Mouse (Mus musculus) thymus, adult 2 months (tissue): ENCODE measurements around the gene Gm37240. TPM values are rescaled to one million over a fixed set of nuclear protein-coding genes. Genes with fewer than 3 reads are reported as not detected.

ENCODE experiments used
- DNase-seq: peaks from one replicate; pipeline ENCODE4 v3.0.0; 2021
- H3K27ac ChIP-seq: fragments of 200-500 bp; 2 replicates; pipeline ENCODE4 v1.5.1; 2012; ENCODE audit warnings: low read length, control low read depth; ENCODE audit not compliant: control insufficient read depth, insufficient read depth
- H3K27me3 ChIP-seq: fragments of 200-500 bp; 2 replicates; pipeline ENCODE4 v1.6.1; 2012; ENCODE audit warnings: mild to moderate bottlenecking, low read length, moderate library complexity, mixed read lengths; ENCODE audit not compliant: control insufficient read depth, insufficient read depth
- H3K36me3 ChIP-seq: fragments of 200-500 bp; 2 replicates; pipeline ENCODE4 v1.6.1; 2012; ENCODE audit warnings: mild to moderate bottlenecking, low read length, moderate library complexity; ENCODE audit not compliant: control insufficient read depth, insufficient read depth
- H3K4me1 ChIP-seq: fragments of 200-500 bp; replicated peaks from 2 replicates; pipeline ENCODE4 v1.6.1; 2012; ENCODE audit warnings: low read length; ENCODE audit not compliant: control insufficient read depth, insufficient read depth
- H3K4me3 ChIP-seq: fragments of 200-500 bp; 2 replicates; pipeline ENCODE4 v1.5.1; 2012; ENCODE audit warnings: mild to moderate bottlenecking, low read length, control low read depth, moderate library complexity; ENCODE audit not compliant: control insufficient read depth, insufficient read depth
- CTCF ChIP-seq: fragments of 200-500 bp; IDR thresholded peaks from 2 replicates; pipeline ENCODE4 v1.5.1; 2012; ENCODE audit warnings: mild to moderate bottlenecking, control low read depth, low read length, moderate library complexity, borderline replicate concordance; ENCODE audit not compliant: control insufficient read depth, poor library complexity, insufficient read depth; ENCODE audit errors: extremely low read depth
- POLR2A ChIP-seq: fragments of 200-500 bp; IDR thresholded peaks from 2 replicates; pipeline ENCODE4 v1.6.1; 2012; ENCODE audit warnings: mild to moderate bottlenecking, low read length, control low read depth, moderate library complexity; ENCODE audit not compliant: control insufficient read depth, poor library complexity, insufficient read depth; ENCODE audit errors: extremely low read depth
- WGBS: fragments of 180-500 bp; shearing (Covaris S2); methylation state at CpG from one replicate; pipeline ENCODE4 v1.1.7; 2018; 5-methylcytosine and 5-hydroxymethylcytosine counted together
- polyA plus RNA-seq: library from polyadenylated mRNA; depleted of rRNA; stranded (reverse); fragments of >200 nt; gene quantifications from 2 replicates; pipeline ENCODE4 v1.2.3, GENCODE M21; 2012

Gm37240 gene
- polyA plus RNA-seq, 1 experiment: 7.0 TPM

GRCm38 (mm10) chr3:85468995-85469394 is 418.3 kb downstream of the Gm37240 start:
- TF ChIP-seq POLR2A (no peak), CTCF (no peak)
- Histone ChIP-seq H3K27ac (no peak overlapping the region), H3K27me3 (no peaks in the 10 kb centered on the region), H3K36me3 (no peaks in the 10 kb centered on the region), H3K4me3 (no peak overlapping the region), H3K4me1 (no peaks in the 10 kb centered on the region)
- 78% methylated on average over 2 of the region's 2 CpGs for WGBS
- DNase-seq: no peak

- TF ChIP-seq POLR2A: no peak
- TF ChIP-seq CTCF: no peak
- no peak for DNase-seq
- H3K36me3 ChIP-seq: no peaks in the 10 kb centered on the region
- H3K4me1 ChIP-seq: no peaks in the 10 kb centered on the region
- 92% methylated on average over 10 of the region's 10 CpGs for WGBS
- H3K27me3 ChIP-seq: no peaks in the 10 kb centered on the region
- H3K4me3 ChIP-seq: no peak overlapping the region
- H3K27ac ChIP-seq: no peak overlapping the region
Observed at GRCm38 (mm10) chr3:85465283-85466025, 421.9 kb downstream of the Gm37240 start.

DNA sequence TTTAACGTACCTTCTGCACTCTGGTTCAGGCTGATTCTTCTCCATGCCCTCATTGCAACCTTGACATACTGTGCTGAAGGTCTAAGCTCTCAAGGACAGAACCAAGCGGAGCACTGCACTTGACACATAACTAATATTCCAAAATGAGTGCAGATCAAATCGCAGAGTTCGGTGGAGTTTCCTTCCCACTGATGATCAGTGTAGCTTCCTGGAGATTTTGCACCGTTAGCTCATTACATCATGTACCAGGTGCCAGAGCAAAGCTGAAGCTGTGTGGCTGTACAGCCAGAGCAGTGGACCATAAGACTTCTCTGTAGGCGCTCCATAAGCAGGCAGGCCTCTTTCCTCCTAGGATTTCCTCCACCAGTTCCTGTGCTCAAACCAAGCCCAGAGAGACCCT is 427.3 kb downstream of the Gm37240 start:
- Histone ChIP-seq H3K4me3 (no peak overlapping the region), H3K27me3 (no peaks in the 10 kb centered on the region), H3K4me1 (no peaks in the 10 kb centered on the region), H3K36me3 (no peaks in the 10 kb centered on the region), H3K27ac (no peak overlapping the region)
- no peak for DNase-seq
- 89% methylated on average over 6 of the region's 6 CpGs for WGBS
- TF ChIP-seq CTCF (no peak), POLR2A (no peak)

- WGBS: 84% methylated on average over 2 of the region's 2 CpGs
- DNase-seq: no peak
- Histone ChIP-seq H3K27me3 (no peaks in the 10 kb centered on the region), H3K36me3 (no peaks in the 10 kb centered on the region), H3K4me1 (no peaks in the 10 kb centered on the region), H3K4me3 (no peak overlapping the region), H3K27ac (no peak overlapping the region)
- TF ChIP-seq POLR2A (no peak), CTCF (no peak)
Observed at GRCm38 (mm10) chr3:85456983-85457382, 430.3 kb downstream of the Gm37240 start.

- WGBS: 5% methylated on average over 3 of the region's 3 CpGs
- no peak overlapping the region for H3K4me3 ChIP-seq
- no peak for TF ChIP-seq POLR2A
- no peaks in the 10 kb centered on the region for H3K27me3 ChIP-seq
- H3K27ac ChIP-seq: no peak overlapping the region
- H3K36me3 ChIP-seq: no peaks in the 10 kb centered on the region
- no peaks in the 10 kb centered on the region for H3K4me1 ChIP-seq
- DNase-seq: no peak
Observed at GRCm38 (mm10) chr3:85455453-85455852, 431.9 kb downstream of the Gm37240 start.

DNA sequence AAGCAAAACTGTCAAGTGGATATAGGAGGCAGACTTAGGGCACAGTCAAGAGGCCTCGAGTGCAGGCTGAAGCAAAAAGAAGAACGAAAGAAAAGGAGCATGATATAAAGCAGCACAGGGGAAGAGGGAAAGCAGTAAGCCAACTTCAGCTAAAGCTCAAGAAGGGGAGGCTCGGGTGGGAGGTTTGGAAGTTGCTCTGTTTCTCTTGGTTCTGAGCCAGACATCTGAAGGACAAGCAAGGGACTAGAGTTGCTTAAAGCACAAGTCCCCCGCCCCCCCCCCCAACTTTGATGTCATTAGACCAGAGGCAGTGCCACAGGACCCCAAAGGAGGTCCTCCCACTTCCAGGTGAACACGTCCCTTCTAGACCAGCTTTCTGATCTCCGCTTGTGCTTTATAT is 433.3 kb downstream of the Gm37240 start:
- H3K4me3 ChIP-seq: no peak overlapping the region
- H3K27me3 ChIP-seq: no peaks in the 10 kb centered on the region
- no peaks in the 10 kb centered on the region for H3K36me3 ChIP-seq
- no peaks in the 10 kb centered on the region for H3K4me1 ChIP-seq
- DNase-seq: no peak
- WGBS: 82% methylated on average over 6 of the region's 6 CpGs
- no peak for TF ChIP-seq POLR2A
- TF ChIP-seq CTCF: no peak
- no peak overlapping the region for H3K27ac ChIP-seq

- 87% methylated on average over 4 of the region's 4 CpGs for WGBS
- DNase-seq: no peak
- no peaks in the 10 kb centered on the region for H3K36me3 ChIP-seq
- no peaks in the 10 kb centered on the region for H3K4me1 ChIP-seq
- TF ChIP-seq POLR2A (no peak), CTCF (no peak)
- no peak overlapping the region for H3K27ac ChIP-seq
- no peaks in the 10 kb centered on the region for H3K27me3 ChIP-seq
- no peak overlapping the region for H3K4me3 ChIP-seq
Observed at GRCm38 (mm10) chr3:85449461-85449860, 437.9 kb downstream of the Gm37240 start.
